Mouse (Mus musculus) adrenal gland, postnatal 10 days (tissue): Measurements from ENCODE around the gene Ano2. TPM values are rescaled to one million over a fixed set of nuclear protein-coding genes. Genes with fewer than 3 reads are reported as not detected.

ENCODE experiments used
- DNase-seq: peaks from one replicate; pipeline ENCODE4 v3.0.0; 2021; ENCODE audit warnings: mixed read lengths
- long read RNA-seq, 2 experiments: library from polyadenylated mRNA; stranded (forward); transcript quantifications; one replicate each; pipeline ENCODE4 v2.0.0; 2021
- total RNA-seq, 2 experiments: library from RNA; stranded (reverse); gene quantifications; 2 replicates each; pipeline ENCODE4 v1.2.3; 2021

The Ano2 gene
- under 1 TPM; 0.36 to 0.54 TPM for total RNA-seq
- long read RNA-seq, experiment 1 = 0 reads
- long read RNA-seq, experiment 2 = 0 reads

DNA sequence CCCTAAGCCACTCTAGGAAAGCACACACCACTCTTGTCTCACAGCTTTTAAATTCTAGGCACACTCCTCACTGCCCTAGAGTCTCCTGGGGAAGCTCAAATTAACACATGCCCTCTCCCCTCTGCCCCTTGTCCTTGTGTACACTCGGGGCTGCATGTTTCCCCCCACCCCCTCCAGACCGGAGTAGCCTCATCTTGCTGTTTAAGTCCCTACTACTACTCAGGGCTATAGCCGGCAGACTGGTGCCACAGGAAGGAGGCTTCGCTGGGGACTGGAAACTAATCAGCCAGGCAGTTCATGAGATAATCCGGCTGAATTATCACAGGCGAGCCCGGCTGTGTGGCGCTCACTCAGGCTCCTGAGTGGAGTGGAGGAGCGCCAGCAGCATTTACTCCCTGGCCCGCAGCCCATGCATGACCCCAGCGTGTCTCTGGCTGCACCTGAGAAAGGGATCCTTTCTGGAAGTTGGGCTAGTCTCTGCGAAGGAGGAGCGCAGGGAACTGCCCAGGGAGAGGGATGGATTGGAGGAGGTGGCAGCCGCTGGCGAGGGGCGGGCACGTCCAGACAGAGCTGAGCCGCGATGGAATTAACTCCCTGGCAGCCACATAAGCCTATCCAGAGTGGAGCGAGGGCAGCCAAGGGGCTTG lies at the start of gene Ano2:
Gene Ano2, plus strand, starts transcription at position 363 of the 647 bp plus-strand sequence.
- DNase-seq = peak; percentile 20

DNA sequence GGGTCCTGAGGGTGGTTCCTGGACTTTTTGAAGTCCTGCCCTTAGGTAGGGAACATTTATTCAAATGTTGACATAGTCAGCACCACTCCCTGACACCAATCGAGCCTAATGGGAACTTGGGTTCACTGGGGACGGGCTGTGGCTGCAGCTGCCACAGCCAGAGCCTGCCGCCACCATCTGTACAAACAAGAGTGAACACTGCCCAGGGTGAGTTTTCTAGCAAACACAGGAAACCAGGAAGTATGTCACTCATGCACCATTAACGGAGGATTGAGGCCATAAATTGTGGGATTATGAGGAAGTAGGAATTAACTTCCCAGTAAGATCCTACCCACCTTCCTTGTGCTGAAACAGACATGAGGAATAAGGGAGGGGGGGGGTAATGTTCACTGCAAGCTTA lies 49.7 kb upstream of the Ano2 start:
- DNase-seq = no peak

DNA sequence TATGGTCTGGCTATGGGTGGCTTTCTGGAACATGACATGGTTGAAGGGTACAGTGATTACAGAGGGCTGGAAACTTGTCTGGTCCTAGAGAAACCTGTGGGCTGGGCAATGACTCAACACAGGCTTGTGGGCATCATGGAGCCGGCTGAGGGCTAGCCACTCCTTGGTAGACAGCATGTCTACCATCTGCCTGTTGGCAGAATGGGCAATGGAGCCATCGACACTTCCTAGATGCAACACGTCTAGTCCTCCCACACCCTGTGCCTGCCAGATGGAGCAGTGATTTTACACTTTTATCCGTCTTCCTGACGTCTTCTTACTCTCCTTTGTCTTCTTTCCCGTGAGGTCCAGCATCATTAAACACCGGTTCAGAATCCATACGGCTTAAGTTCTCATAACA lies 49.1 kb upstream of the Ano2 start:
- no peak for DNase-seq

DNA sequence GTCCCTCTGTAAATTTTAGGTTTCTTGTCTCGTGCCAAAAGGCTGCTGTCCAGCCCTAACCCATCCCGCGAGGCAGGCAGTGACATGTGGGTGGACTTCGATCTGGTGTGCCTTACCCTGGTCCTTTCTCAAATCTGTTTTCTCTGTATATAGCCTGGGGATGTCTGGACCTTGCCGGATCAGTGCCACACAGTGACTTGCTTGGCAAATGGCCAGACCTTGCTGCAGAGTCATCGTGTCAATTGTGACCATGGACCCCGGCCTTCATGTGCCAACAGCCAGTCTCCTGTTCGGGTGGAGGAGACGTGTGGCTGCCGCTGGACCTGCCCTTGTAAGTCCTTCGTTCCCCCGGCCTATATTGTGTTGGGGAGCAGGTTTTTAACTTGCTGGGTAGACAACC lies 41.3 kb upstream of the Ano2 start:
- DNase-seq = peak; percentile 80

DNA sequence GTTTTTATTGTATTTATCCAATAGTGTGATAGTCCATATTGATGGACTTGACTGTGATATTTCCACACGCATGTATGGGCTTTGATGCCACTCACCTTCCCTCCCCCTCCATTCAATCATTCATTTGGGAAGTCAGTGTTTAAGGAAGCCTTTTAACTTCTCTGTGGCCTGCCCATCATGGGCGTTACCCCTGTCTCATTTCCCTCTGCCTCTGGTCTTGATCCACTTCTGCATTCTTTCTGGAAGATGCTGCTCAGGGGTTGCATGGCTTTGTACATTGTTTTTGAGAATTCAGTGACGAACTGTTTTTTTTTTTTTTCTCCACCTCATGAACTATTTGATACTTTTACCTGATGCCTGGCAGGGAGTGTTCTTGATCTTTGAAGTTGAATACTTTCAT lies 38.9 kb upstream of the Ano2 start:
- no peak for DNase-seq

DNA sequence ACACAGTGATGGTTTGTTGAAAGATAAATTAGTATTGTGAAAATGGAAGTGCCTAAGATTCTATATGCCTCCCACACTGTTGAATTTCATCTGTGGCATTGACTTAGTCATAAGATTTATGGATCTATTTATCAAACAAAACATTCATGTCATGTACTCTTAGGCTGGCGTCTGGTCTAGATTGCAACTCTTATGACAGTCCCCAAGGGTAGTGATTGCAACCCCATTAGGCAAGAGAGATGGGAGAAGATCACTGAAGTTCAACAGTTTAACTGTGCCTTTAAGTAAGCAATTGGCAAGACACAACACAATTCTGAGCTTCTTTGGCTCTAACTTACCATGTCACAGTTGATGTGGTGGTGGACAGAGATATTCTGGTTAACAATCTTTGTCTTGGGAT lies 36.8 kb upstream of the Ano2 start:
- DNase-seq = peak; percentile 46

DNA sequence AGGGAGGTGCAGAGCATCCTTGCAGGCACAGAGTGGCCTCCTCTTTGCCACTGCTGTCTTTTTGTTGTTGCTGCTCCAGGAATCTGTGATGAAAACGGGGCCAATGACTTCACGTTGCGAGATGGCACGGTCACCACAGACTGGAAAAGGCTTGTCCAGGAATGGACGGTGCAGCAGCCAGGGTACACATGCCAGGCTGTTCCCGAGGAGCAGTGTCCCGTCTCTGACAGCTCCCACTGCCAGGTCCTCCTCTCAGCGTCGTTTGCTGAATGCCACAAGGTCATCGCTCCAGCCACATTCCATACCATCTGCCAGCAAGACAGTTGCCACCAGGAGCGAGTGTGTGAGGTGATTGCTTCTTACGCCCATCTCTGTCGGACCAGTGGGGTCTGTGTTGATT lies 33.3 kb upstream of the Ano2 start:
- DNase-seq = no peak

DNA sequence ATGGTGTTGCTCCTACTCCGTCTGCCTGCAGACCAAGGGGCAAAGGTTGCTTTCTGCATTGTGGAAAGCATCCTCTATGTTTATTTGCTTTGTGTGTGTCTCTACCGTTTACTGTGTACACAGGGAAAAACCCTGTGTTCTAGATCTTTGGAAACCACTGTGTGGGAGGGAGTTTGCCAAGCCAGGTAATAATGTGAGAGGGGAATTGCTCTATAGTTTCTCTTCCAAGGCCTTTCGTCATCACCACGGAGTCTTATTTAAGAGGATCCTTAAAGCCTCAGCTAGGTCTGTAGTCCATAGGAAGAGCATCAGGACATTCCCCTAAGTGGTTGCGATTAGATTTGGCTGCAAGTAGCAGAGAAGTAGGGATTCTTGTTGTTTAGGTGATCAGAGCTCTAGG lies 32.3 kb upstream of the Ano2 start:
- DNase-seq = no peak

DNA sequence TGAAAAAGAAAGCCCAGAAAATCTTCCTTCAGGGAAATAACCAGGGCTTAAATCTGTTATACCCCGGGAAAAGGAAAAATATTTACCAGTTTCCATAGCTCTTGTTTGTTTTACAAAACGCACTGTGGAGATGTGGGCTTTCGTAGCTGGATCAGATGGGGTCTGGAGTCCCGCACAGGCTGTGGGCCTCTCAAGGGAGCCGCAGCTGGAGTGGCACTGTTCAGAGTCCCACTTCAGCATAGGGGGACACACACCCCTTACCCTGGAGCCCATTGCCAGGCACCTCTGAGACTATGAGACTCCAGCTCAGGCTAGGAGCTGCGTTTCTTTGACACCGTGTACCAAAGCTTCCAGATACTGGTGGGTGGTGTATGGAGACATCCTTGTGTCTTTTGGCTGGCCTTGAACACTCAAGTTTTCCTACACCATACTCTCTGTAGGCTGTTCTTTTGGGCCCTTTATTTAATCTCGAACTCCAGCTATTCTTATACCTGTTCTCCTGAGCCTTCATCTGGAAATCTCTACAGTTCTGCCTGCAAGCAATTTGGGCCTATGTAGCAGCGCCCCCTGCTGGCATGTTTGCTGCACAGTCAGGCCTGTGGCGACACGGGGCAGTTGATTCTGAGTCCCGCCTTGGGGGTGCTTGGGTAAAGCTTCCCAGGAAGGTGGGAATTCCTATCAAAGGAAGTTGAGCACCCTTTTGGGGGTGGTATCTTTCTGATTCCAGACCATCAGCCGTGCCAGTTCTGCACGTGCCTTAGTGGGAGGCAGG lies 28.9 kb upstream of the Ano2 start:
- DNase-seq = peak; percentile 92

DNA sequence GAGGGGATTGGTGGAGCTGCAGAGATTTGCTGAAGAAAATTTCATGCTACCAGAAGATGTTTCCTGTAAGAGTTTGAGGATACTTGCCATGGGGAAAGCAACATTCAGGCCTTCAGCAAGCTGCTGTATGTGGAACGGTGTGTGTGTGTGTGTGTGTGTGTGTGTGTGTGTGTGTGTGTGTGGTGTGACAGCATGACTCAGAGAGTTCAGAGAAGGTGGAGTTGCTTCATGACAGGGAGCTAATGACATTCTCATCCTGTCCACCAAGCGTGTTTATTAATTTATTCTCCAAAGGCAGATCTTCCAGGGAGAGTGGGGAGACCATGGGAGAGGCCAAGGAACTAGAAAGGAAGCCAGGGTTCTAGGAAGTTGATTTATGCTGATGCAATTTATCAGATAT lies 26.3 kb upstream of the Ano2 start:
- DNase-seq = peak; percentile 31

DNA sequence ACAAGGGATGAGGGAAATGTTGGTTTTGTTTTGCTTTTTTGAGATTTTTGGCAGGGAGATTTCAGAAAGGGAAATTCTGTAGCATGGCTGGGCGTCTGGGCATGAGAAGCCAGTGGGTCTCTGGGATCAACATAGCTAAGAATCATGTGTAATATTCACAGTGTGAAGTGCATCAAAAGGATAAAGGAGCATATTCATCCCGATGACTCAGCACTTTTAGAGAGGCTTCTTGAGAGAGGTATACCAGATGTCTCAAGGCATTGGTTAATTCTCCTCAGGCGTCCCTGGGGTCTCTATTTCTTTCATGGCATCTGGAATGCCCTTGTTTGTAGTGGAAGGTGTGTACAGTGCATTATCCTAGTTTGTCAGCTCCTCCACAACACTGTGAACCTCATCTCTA lies 18.4 kb upstream of the Ano2 start:
- DNase-seq = no peak

DNA sequence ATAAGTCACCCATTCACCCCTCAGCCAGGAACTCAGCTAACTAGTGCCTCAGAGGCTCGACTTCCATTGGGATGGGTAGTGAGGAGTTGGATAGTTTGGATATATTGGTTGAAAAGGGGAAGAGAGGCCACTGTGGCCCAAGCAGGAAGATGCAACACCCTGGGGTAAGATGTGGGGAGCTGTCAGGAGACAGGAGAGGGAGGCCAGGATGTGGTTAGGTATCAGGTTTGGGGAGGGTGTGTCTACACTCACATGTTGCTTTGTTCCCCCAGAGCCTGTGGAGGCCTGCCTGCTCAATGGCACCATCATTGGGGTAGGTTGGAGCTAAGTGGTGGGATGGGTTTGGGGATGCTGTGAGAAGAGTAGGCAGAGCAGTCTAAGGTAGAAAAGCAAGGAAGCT lies 11.7 kb upstream of the Ano2 start:
- DNase-seq = no peak

DNA sequence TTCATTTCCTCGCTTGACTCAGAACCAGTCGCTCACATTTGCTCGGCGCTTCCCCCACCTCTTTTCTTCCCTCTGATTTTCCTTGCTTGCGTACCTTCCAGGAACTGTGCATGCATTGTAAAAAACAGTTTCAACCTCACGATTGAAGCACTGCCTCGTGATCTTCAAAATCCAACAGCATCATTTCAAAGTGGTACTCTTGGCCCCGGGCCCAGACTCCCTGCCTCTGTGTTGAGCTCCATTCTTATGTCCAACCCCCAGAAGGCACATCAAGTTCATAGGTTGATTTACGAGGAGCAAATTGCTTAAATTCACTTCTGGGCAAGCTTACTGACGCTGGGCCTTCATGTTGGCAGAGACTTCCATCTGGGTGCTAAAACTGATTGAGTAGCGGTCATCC lies 9.6 kb upstream of the Ano2 start:
- DNase-seq = no peak

DNA sequence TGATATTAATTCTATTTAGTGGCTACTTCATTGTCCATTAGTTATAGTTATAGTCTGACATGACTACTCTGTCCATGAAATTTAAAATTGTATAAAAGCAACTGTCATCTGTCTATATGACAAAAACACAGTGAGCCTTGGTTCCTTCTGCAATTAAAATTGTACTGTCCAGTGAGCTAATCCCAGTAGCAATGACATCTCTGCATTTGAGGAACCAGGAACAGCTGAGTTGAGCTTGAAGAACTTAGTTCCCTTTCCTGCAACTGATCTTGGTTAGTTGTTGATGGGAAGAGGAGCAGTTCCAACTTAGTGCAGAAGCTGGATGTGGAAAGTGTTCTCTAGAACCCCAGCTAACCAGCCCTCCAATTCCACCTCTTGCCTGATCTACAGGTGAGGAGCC lies 4.8 kb upstream of the Ano2 start:
- no peak for DNase-seq

DNA sequence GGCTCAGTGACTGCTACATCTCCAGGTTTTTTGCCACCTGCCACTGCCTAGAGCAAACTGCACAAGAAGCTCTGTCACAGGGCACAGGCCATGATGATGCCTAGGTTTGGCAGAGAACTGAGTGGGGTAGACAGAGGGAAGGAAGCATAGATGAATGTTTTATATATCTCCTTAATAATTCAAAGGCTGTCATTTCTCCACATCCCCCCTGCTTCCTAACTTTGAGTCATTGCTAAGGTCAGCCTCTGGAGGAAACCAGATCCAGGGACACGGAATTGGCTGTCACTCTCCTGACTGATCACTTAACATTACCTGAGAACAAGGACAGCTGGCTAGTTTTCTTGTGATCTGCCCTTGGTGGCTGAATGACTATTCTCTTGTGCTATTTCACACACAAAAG lies 2.2 kb upstream of the Ano2 start:
- DNase-seq = peak; percentile 33

DNA sequence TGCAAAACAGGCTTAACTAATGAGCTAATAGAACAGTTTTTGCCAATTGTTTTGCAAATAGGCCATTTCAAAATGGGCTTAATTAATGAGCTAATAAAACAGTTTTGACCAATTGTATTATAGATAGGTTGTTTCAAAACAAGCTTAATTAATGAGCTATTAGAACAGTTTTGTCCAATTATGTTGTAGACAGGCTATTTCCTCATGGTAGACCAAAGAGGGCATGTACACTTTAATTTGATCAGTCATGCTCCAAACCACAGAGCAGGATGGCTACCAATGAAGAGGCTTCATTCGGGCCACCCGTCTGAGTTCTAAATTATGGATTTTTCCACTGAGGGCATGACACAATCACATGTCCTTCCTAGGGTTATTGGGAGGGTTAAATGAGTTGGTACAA lies 10.9 kb downstream of the Ano2 start:
- DNase-seq = no peak

DNA sequence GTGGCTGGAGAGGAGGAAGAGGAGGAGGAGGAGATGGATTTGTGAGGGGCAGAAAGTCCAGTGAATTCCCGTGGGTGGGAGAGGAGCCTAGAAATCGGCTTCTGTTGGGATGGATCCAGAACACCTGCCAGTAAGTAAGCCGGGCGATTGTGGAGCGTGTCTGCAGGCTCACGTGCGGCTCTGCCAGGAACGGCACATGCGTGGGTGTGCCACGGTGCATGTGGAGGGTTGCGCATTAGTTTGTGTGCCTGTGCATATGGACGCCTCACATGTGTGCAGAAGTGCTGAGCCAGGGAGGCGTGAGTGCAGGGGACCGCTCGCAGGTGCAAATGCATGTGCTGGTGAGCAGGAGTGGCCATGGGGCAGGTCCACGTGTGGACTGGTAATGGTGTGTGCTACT lies 21.0 kb downstream of the Ano2 start:
- DNase-seq = no peak

DNA sequence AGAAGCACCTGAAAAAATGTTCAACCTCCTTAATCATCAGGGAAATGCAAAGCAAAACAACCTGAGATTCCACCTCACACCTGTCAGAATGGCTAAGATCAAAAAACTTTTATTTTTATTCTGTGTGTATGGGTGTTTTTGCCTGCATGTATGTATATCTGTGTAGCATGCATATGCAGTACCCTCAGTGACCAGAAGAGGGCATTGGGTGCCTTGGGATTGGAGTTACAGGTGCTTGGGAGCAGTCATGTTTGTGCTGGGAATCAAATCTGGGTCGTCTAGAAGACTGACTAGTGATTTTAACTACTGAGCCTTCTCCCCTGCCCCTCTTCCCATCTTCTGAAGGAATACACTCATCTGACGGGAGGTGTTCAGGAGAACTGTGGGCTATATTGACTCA lies 36.2 kb downstream of the Ano2 start:
- DNase-seq = no peak

DNA sequence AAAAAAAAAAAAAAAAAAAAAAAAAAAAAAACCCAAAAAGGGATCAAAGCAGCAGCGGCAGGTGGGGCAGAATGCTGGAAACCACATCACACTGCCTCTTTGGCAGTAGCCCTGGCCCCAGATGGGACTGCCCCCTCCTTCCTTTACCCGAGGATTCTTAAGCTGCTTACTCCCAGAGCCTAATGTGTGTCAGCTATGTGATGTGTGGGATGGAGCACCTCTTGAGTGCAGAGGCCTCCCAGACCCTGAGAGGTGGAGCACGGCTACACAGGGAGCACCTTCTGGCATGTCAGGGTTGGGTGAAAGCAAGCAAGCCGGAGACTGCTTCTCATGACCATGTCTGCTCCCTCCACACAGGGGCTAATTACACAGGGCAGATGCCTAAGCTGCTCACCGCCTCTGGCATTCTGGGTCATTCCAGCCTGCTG lies 37.3 kb downstream of the Ano2 start:
- DNase-seq = no peak

DNA sequence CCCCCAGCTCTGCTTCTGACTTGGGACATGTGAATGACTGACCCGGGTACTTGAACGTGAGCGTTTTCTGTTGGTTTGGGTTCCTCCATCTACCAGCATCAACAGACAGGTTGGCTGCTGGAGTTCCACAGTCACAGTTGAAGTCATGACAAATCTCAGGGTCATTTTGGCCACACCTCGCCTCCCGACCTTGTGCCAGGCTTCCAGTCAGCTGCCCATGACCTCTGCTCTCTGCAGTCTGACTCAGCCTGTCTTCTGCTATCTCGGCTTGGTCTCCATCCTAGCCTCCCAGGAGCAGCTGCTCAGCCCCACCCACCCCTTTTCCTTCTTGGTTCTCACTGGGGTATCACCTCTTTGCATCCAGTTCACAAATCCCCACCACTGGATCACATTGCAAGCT lies 39.3 kb downstream of the Ano2 start:
- no peak for DNase-seq

DNA sequence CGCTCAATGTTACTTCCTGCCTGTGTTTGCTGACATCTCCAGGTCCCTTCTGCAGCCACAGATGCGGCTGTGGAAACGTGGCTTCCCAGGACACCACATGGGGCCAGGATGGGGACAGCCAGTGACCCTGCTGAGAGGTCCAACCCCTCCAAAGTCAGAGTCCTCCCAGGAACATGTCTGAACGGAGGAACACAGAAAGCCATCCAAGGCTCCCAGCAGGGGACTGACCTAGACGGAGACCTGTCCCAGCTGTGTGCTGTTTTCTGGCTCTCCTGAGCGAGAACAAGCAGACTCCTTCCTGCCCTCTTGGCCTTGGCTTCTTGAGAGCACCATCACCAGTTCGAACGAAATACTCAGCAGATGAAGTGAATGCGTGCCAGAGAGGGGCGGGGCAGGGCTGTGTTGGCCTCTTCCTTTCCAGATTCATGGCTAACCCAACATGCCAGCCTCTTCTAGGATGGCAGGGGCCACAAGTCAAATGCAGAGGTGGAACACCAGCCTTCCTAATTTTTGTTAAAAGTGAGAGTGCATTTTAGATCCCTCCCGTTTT lies 39.8 kb downstream of the Ano2 start:
- DNase-seq = no peak

DNA sequence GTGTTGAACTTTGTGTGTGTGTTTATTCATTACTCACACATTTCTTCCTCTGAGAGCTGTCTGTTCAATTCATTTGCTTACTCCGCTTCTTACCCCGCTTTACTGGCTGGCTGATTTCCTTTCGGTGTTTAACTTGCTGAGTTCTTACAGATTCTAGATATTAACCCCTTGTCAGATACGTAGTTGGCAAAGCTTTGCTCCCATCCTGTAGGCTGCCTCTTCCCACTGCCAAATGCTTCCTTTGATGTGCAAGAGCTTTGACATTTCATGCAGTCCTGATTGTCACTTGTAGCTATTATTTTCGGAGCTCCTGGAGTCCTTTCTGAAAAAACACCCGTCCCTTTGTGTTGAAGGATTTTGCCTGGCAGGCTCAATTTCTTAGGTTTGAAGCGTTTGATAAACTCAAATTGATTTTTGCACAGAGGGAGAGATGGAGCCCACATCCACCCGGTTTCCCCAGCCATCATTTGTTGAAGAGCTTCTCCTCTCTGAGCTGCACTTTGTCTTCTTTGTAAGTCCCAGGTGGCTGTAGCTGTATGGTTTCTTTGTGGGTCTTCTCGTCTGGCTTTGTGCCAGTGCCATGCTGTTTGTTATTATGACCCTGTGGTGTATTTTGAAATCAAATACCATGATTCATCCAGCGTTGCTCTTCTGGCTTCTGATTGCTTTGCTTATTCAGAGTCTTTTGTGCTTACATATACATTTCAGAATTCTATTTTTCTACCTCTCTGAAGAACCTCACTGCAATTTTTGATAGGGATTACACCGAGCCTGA lies 47.5 kb downstream of the Ano2 start:
- DNase-seq = no peak
